Mouse (Mus musculus) hindbrain, embryonic 11.5 days (tissue): ENCODE data around the gene Sec14l3. TPM values are rescaled to one million over a fixed set of nuclear protein-coding genes. Genes with fewer than 3 reads are reported as not detected.
A peak's percentile ranks its signal among the peaks of the same experiment; 100 is the strongest.

ENCODE experiments used
- ATAC-seq: fragments of 200-750 bp; cut with Nextera tagmentation; 2 replicates; pipeline ENCODE4 v1.8.0; 2017; ENCODE audit warnings: mild to moderate bottlenecking, moderate TSS enrichment, moderate library complexity; ENCODE audit not compliant: low FRiP score
- DNase-seq: peaks from one replicate; pipeline ENCODE4 v3.0.0-alpha.2; 2015; ENCODE audit warnings: low spot score
- H3K27ac ChIP-seq: fragments of 300-500 bp; sonication (generic); 2 replicates; pipeline ENCODE4 v1.5.1; 2014; ENCODE audit warnings: mild to moderate bottlenecking, low read depth, low read length
- H3K27me3 ChIP-seq: fragments of 300-500 bp; sonication (generic); 2 replicates; pipeline ENCODE4 v1.6.1; 2014; ENCODE audit warnings: mild to moderate bottlenecking, low read length, moderate library complexity, mixed read lengths; ENCODE audit not compliant: control insufficient read depth, insufficient read depth
- H3K36me3 ChIP-seq: fragments of 300-500 bp; sonication (generic); 2 replicates; pipeline ENCODE4 v1.6.1; 2014; ENCODE audit warnings: mild to moderate bottlenecking, low read length, moderate library complexity, mixed read lengths; ENCODE audit not compliant: control insufficient read depth, insufficient read depth
- H3K4me1 ChIP-seq: fragments of 300-500 bp; sonication (generic); replicated peaks from 2 replicates; pipeline ENCODE4 v1.6.1; 2014; ENCODE audit warnings: low read length, mixed read lengths; ENCODE audit not compliant: control insufficient read depth, insufficient read depth
- H3K4me2 ChIP-seq: fragments of 300-500 bp; sonication (generic); replicated peaks from 2 replicates; pipeline ENCODE4 v1.6.1; 2014; ENCODE audit warnings: mild to moderate bottlenecking, low read depth, low read length
- H3K4me3 ChIP-seq: fragments of 300-500 bp; sonication (generic); 2 replicates; pipeline ENCODE4 v1.5.1; 2014; ENCODE audit warnings: low read depth, low read length
- H3K9ac ChIP-seq: fragments of 300-500 bp; sonication (generic); 2 replicates; pipeline ENCODE4 v1.6.1; 2014; ENCODE audit warnings: low read depth, low read length
- H3K9me3 ChIP-seq: fragments of 300-500 bp; sonication (generic); 2 replicates; pipeline ENCODE4 v1.6.1; 2016; ENCODE audit warnings: low read length; ENCODE audit not compliant: control insufficient read depth
- WGBS: fragments of 180-500 bp; shearing (Covaris S2); extraction: QIAGEN DNeasy Blood & Tissue Kit; methylation state at CpG from one replicate; pipeline ENCODE4 v1.1.7; 2014; 5-methylcytosine and 5-hydroxymethylcytosine counted together
- polyA plus RNA-seq: library from polyadenylated mRNA; unstranded; fragments of >200 nt; fragmentation: Nextera tagmentation; extraction: Ambion mirVana; gene quantifications from 2 replicates; pipeline ENCODE4 v1.2.1, GENCODE M21; 2014

Sec14l3 gene
- polyA plus RNA-seq, 1 experiment from 2014 or later = not detected

DNA sequence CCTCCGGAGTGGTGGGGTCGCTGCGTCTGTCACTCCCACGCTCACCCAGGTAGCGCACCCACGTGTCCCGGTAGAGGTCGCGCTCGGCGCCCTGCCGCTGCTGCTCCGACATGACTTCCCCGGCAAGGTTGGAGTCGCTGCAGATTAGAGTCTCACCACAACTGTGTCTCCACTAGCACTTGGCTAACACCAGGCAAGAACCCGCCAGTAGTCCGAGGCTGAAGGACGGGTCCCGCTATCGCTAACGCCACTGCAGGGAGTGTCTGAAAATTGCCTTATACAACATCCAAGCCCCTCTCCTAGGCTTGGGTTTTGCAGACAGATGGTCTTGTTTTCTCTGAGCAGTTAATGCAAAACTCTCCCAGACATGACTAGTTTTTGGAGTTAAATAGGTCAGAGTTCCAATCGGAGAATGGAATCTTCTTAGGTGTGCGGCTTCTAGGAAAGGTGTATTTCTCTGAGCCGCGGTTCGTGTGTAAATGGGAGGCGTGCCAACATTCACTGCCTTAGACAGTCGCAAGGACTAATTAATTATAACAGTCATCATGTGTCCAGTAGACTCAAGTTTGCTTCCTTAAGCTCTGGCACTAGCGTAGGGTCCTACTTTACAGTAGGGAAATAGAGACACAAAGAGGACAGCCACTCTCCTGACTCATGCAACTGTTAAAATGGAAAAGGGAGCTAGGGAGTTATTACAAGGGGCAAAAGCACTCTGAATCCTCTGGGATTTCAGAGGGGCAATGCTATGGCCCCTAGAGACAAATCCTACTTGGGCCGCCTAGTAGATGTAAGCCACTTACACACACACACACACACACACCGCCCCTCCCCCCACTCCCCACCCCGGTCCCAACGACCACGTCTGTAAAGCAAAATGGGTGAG lies 30.8 kb downstream of the Sec14l3 start, which contains the start of gene Mtfp1:
TSS of gene Mtfp1 (minus strand) at position 275 of the 883 bp plus-strand sequence.
- no peak for ATAC-seq
- Histone ChIP-seq H3K27me3 (no peaks in the 10 kb centered on the region), H3K4me2 (peak within 1 kb of the TSS; percentile 68), H3K27ac (peak within 1 kb of the TSS; percentile 59), H3K4me3 (peak within 1 kb of the TSS; percentile 51), H3K4me1 (peaks cover 3% of the 10 kb centered on the region; the same call in 1 of the 2 replicates), H3K9me3 (no peaks in the 10 kb centered on the region), H3K36me3 (no peaks in the 10 kb centered on the region), H3K9ac (peak within 1 kb of the TSS; percentile 56)
- peak; percentile 71 for DNase-seq
- WGBS = 10% methylated on average over 34 of the region's 34 CpGs

GRCm38 (mm10) chr11:4096054-4096984 lies 31.7 kb downstream of the Sec14l3 start:
- peaks cover 3% of the 10 kb centered on the region; the same call in 1 of the 2 replicates for H3K4me1 ChIP-seq
- no peaks in the 10 kb centered on the region for H3K9me3 ChIP-seq
- H3K9ac ChIP-seq = peak overlapping the region; percentile 86
- 4% methylated on average over 45 of the region's 45 CpGs for WGBS
- ATAC-seq (peak; percentile 95), DNase-seq (peak; percentile 99)
- no peaks in the 10 kb centered on the region for H3K27me3 ChIP-seq
- peak overlapping the region; percentile 46 for H3K4me3 ChIP-seq
- no peaks in the 10 kb centered on the region for H3K36me3 ChIP-seq
- H3K4me2 ChIP-seq = peak overlapping the region; percentile 83
- peak overlapping the region; percentile 68 for H3K27ac ChIP-seq

GRCm38 (mm10) chr11:4097091-4097621 lies 32.5 kb downstream of the Sec14l3 start:
- Histone ChIP-seq H3K4me2 (peak overlapping the region; percentile 83), H3K27ac (peak overlapping the region; percentile 68), H3K27me3 (no peaks in the 10 kb centered on the region), H3K9ac (peak overlapping the region; percentile 86), H3K4me3 (peak overlapping the region; percentile 46), H3K9me3 (no peaks in the 10 kb centered on the region), H3K36me3 (no peaks in the 10 kb centered on the region), H3K4me1 (peaks cover 3% of the 10 kb centered on the region; the same call in 1 of the 2 replicates)
- WGBS = 30% methylated on average over 10 of the region's 10 CpGs
- peak; percentile 47 for ATAC-seq
- peak; percentile 19 for DNase-seq

DNA sequence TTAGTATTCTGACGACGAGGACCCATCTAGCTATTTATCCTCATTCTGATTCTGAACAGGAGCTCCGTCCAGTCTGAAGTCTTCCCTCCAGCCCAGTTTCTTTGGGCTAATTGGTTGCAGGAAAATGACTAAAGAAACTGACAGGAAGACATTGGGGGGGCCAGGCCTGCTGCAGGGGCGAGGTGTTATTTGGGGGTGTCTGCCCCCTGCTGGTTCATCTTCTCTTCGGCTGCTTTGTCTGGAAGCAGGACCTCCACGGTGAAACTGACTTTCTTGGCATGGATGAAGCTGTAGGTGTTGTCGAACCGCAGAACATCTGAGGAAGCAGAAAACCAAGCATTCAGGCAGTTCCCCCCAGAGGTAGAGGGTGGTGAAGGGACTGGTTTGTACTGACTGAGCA lies 33.5 kb downstream of the Sec14l3 start:
- H3K36me3 ChIP-seq = no peaks in the 10 kb centered on the region
- H3K27ac ChIP-seq = no peak overlapping the region
- H3K4me1 ChIP-seq = peaks cover 3% of the 10 kb centered on the region; the same call in 1 of the 2 replicates
- no peaks in the 10 kb centered on the region for H3K27me3 ChIP-seq
- no peak overlapping the region for H3K9ac ChIP-seq
- ATAC-seq = no peak
- no peak overlapping the region for H3K4me3 ChIP-seq
- WGBS = 68% methylated on average over 8 of the region's 8 CpGs
- no peak overlapping the region for H3K4me2 ChIP-seq
- DNase-seq = no peak
- H3K9me3 ChIP-seq = no peaks in the 10 kb centered on the region

DNA sequence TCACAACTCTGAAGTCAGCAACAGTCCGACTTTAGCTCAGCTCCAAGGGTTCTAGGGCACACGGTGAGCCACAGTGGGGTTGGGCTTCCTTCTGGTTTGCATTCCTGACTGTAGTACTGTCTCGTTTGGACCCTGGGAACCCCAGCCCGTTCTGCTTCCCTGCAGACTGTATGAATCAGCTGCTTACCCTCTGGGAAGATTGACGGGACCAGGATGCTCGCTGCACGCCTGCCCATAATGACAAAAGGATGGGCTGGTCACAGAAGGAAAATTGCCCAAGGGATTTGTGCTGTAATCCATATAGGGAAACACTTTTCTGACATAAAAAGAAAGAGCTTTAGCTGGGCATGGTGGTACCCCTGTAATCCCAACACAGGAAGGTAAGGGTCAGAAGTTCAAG lies 34.2 kb downstream of the Sec14l3 start:
- no peaks in the 10 kb centered on the region for H3K36me3 ChIP-seq
- H3K4me3 ChIP-seq = no peak overlapping the region
- no peak for DNase-seq
- WGBS = 73% methylated on average over 7 of the region's 7 CpGs
- H3K4me1 ChIP-seq = peaks cover 3% of the 10 kb centered on the region; the same call in 1 of the 2 replicates
- H3K9ac ChIP-seq = no peak overlapping the region
- no peak for ATAC-seq
- no peak overlapping the region for H3K4me2 ChIP-seq
- no peaks in the 10 kb centered on the region for H3K27me3 ChIP-seq
- no peaks in the 10 kb centered on the region for H3K9me3 ChIP-seq
- H3K27ac ChIP-seq = no peak overlapping the region

DNA sequence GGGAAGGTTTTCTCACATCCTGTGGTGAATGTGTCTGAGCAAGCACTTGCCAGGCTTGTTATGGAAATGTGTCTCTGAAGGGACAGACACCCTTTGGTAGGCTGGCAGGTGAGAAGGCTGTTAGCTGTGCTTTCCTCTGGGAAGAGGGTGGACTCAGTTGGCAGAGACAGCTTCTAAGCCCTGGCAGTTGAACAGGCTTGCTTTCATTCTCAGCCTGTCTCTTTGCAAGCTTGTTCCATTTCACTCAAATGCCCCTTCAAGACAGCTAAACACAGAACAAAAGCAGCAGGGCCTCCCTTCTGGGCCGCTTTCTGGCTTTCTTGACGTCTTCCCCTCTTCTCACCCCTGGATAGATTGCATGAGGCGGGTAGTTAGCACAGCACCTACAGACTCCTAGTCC lies 34.8 kb downstream of the Sec14l3 start:
- no peak overlapping the region for H3K27ac ChIP-seq
- no peak overlapping the region for H3K9ac ChIP-seq
- H3K4me3 ChIP-seq = no peak overlapping the region
- no peak overlapping the region for H3K4me2 ChIP-seq
- H3K36me3 ChIP-seq = no peaks in the 10 kb centered on the region
- ATAC-seq = no peak
- no peaks in the 10 kb centered on the region for H3K27me3 ChIP-seq
- peaks cover 3% of the 10 kb centered on the region; the same call in 1 of the 2 replicates for H3K4me1 ChIP-seq
- no peak for DNase-seq
- no peaks in the 10 kb centered on the region for H3K9me3 ChIP-seq
- 72% methylated on average over 3 of the region's 3 CpGs for WGBS

- Histone ChIP-seq H3K4me2 (no peak overlapping the region), H3K4me1 (peaks cover 3% of the 10 kb centered on the region; the same call in 1 of the 2 replicates), H3K36me3 (no peaks in the 10 kb centered on the region), H3K9ac (no peak overlapping the region), H3K4me3 (no peak overlapping the region), H3K27ac (no peak overlapping the region), H3K9me3 (no peaks in the 10 kb centered on the region), H3K27me3 (no peaks in the 10 kb centered on the region)
- DNase-seq = no peak
- ATAC-seq = no peak
- WGBS = 85% methylated on average over 5 of the region's 5 CpGs
These were observed 37.2 kb downstream of the Sec14l3 start for GRCm38 (mm10) chr11:4101851-4102250.

GRCm38 (mm10) chr11:4103522-4103921 lies 38.9 kb downstream of the Sec14l3 start:
- DNase-seq (no peak), ATAC-seq (no peak)
- H3K4me2 ChIP-seq = no peak overlapping the region
- no peak overlapping the region for H3K4me3 ChIP-seq
- H3K27ac ChIP-seq = no peak overlapping the region
- no peaks in the 10 kb centered on the region for H3K27me3 ChIP-seq
- H3K36me3 ChIP-seq = no peaks in the 10 kb centered on the region
- H3K4me1 ChIP-seq = no peaks in the 10 kb centered on the region
- no peak overlapping the region for H3K9ac ChIP-seq
- WGBS = 82% methylated on average over 14 of the region's 14 CpGs
- no peaks in the 10 kb centered on the region for H3K9me3 ChIP-seq
